Mouse (Mus musculus) forebrain, postnatal 0 days (tissue): ENCODE measurements around the gene Maip1. TPM values are rescaled to one million over a fixed set of nuclear protein-coding genes. Genes with fewer than 3 reads are reported as not detected.

Experiments
- ATAC-seq: fragments of 200-750 bp; cut with Nextera tagmentation; 2 replicates; pipeline ENCODE4 v1.8.0; 2017; ENCODE audit warnings: mild to moderate bottlenecking, moderate library complexity
- DNase-seq: peaks from one replicate; pipeline ENCODE4 v3.0.0-alpha.2; 2015
- H3K27ac ChIP-seq: fragments of 300-500 bp; sonication (generic); 2 replicates; pipeline ENCODE4 v1.5.1; 2014; ENCODE audit warnings: low read depth, mild to moderate bottlenecking, antibody characterized with exemption, low read length, moderate library complexity, mixed read lengths
- H3K27me3 ChIP-seq: fragments of 300-500 bp; sonication (generic); 2 replicates; pipeline ENCODE4 v1.6.1; 2014; ENCODE audit warnings: mild to moderate bottlenecking, low read length, mixed read lengths; ENCODE audit not compliant: insufficient read depth
- H3K36me3 ChIP-seq: fragments of 300-500 bp; sonication (generic); 2 replicates; pipeline ENCODE4 v1.6.1; 2014; ENCODE audit warnings: mild to moderate bottlenecking, moderate library complexity; ENCODE audit not compliant: insufficient read depth
- H3K4me1 ChIP-seq: fragments of 300-500 bp; sonication (generic); 2 replicates; pipeline ENCODE4 v1.6.1; 2014; ENCODE audit warnings: antibody characterized with exemption; ENCODE audit not compliant: insufficient read depth
- H3K4me2 ChIP-seq: fragments of 300-500 bp; sonication (generic); 2 replicates; pipeline ENCODE4 v1.6.1; 2014; ENCODE audit warnings: low read depth, mild to moderate bottlenecking, moderate library complexity
- H3K4me3 ChIP-seq: fragments of 300-500 bp; sonication (generic); 2 replicates; pipeline ENCODE4 v1.5.1; 2014; ENCODE audit warnings: low read depth, low read length, mixed read lengths
- H3K9ac ChIP-seq: fragments of 300-500 bp; sonication (generic); 2 replicates; pipeline ENCODE4 v1.6.1; 2014; ENCODE audit warnings: mild to moderate bottlenecking
- H3K9me3 ChIP-seq: fragments of 300-500 bp; sonication (generic); 2 replicates; pipeline ENCODE4 v1.6.1; 2016; ENCODE audit warnings: low read length
- CTCF ChIP-seq: sonication (generic); IDR thresholded peaks from 2 replicates; pipeline ENCODE4 v1.5.1; 2016; ENCODE audit warnings: antibody characterized with exemption, control low read depth, low read depth
- WGBS: fragments of 180-500 bp; shearing (Covaris S2); extraction: QIAGEN DNeasy Blood & Tissue Kit; methylation state at CpG from one replicate; pipeline ENCODE4 v1.1.7; 2014; 5-methylcytosine and 5-hydroxymethylcytosine counted together
- polyA plus RNA-seq: library from polyadenylated mRNA; unstranded; fragments of >200 nt; fragmentation: Nextera tagmentation; extraction: Ambion mirVana; gene quantifications from 2 replicates; pipeline ENCODE4 v1.2.1, GENCODE M21; 2015
- total RNA-seq: library from RNA; depleted of rRNA; stranded (reverse); fragments of >200 nt; gene quantifications from 2 replicates; pipeline ENCODE4 v1.2.3, GENCODE M21; 2014; rRNA removed

Gene Maip1
- total and polyA plus RNA-seq, 2 experiments from 2014 or later, result 14.4 to 19.9 TPM

- H3K4me1 ChIP-seq, result no peaks in the 10 kb centered on the region
- TF ChIP-seq CTCF, result no peak
- H3K27me3 ChIP-seq, result no peaks in the 10 kb centered on the region
- H3K9me3 ChIP-seq, result no peaks in the 10 kb centered on the region
- H3K9ac ChIP-seq, result no peak overlapping the region
- no peak for DNase-seq
- no peak for ATAC-seq
- no peaks in the 10 kb centered on the region for H3K36me3 ChIP-seq
- no peak overlapping the region for H3K4me3 ChIP-seq
- no peak overlapping the region for H3K27ac ChIP-seq
- no peak overlapping the region for H3K4me2 ChIP-seq
- WGBS, result 71% methylated on average over 10 of the region's 10 CpGs
These were observed 39.6 kb downstream of the Maip1 start for GRCm38 (mm10) chr1:57445679-57446078.

GRCm38 (mm10) chr1:57450241-57450640, 44.1 kb downstream of the Maip1 start:
- no peak overlapping the region for H3K4me3 ChIP-seq
- no peak for TF ChIP-seq CTCF
- no peaks in the 10 kb centered on the region for H3K27me3 ChIP-seq
- DNase-seq, result no peak
- H3K4me1 ChIP-seq, result no peaks in the 10 kb centered on the region
- H3K4me2 ChIP-seq, result no peak overlapping the region
- no peak overlapping the region for H3K9ac ChIP-seq
- no peaks in the 10 kb centered on the region for H3K9me3 ChIP-seq
- ATAC-seq, result no peak
- 96% methylated on average over 1 of the region's 1 CpGs for WGBS
- no peaks in the 10 kb centered on the region for H3K36me3 ChIP-seq
- no peak overlapping the region for H3K27ac ChIP-seq

DNA sequence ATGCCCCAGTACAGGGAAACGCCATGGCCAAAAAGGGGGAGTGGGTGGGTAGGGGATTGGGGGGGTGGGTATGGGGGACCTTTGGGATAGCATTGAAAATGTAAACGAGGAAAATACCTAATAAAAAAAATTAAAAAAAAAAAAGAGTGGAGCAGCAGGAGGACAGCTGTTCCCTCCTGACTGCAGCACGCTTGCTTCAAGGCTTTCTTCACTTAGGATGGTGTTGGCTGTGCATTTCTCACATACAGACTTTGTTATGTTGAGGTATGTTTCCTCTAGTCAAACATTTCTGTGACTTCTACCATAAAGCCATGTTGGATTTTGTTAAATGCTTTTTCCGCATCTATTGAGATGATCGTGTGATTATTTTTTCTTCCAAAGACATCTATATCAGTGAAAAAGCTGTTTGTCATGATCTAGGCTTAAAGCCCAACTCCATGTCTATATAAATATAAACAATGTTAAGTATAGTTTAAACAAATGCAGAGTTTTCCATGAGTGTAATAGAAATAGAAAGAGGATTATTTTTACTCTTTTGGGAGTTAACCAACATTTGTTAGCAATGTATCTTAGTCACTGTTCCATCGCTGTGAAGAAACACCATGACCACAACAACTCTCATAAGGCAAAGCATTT, 54.3 kb downstream of the Maip1 start:
- no peaks in the 10 kb centered on the region for H3K9me3 ChIP-seq
- H3K9ac ChIP-seq, result no peak overlapping the region
- no peaks in the 10 kb centered on the region for H3K4me1 ChIP-seq
- no peaks in the 10 kb centered on the region for H3K27me3 ChIP-seq
- ATAC-seq (no peak), DNase-seq (no peak)
- no peak overlapping the region for H3K4me2 ChIP-seq
- no peaks in the 10 kb centered on the region for H3K36me3 ChIP-seq
- H3K4me3 ChIP-seq, result no peak overlapping the region
- WGBS, result 85% methylated on average over 6 of the region's 6 CpGs
- no peak overlapping the region for H3K27ac ChIP-seq
- no peak for TF ChIP-seq CTCF

Other genes with a start within 250 kb of the Maip1 start
- 29.3 and 33.4 TPM in 2 replicates for gene 1700066M21Rik, start 28.7 kb upstream of the Maip1 start, total RNA-seq
- gene 1700066M21Rik, start 28.7 kb upstream of the Maip1 start, polyA plus RNA-seq, result 26.4 and 26.7 TPM in 2 replicates
- 21.8 and 35.5 TPM in 2 replicates for gene Tyw5, start 773 bp downstream of the Maip1 start, total RNA-seq
- 28.6 and 29.6 TPM in 2 replicates for gene Tyw5, start 773 bp downstream of the Maip1 start, polyA plus RNA-seq